Mouse (Mus musculus): ENCODE results near the gene Tpt1.

DNA sequence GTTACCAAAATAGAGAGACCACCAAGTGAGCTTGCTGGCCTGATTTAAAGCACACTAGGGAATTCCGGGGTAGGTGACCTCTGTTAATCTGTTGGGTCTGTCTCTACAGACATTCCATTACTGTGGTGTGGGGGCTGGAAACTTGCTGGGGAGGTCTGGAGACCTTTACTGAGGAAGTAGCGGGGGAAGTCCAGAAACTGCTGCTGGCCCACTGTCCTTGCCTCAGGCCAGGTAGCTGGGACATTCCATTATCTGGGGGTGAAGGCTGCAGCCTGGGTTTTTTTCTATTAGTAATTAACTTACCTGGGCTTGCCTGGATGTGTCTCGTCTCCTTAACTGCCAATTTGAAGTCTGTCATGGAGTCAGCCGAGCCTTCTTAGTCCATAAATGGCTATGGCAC lies 37.0 kb downstream of the Tpt1 start:
- TF ChIP-seq CTCF (IDR thresholded peaks at IDR 0.05; ENCODE audit: insufficient read depth, low read depth, low read length), result no peak
- no peak for TF ChIP-seq POLR2A (IDR thresholded peaks at IDR 0.05; ENCODE audit: insufficient read depth, low read depth, low read length)
